Mouse (Mus musculus): ENCODE measurements around the gene Rogdi. TPM values are rescaled to one million over a fixed set of nuclear protein-coding genes. Genes with fewer than 3 reads are reported as not detected.

The Rogdi gene
- polyA plus RNA-seq, 1 experiment from 2014 or later, result 65.8 TPM

GRCm38 (mm10) chr16:4963346-4963745 lies 50.0 kb downstream of the Rogdi start:
- 35% methylated on average over 9 of the region's 9 CpGs for WGBS
- Histone ChIP-seq H3K27me3 (no peaks in the 10 kb centered on the region), H3K4me2 (peak overlapping the region; percentile 84)

GRCm38 (mm10) chr16:4960260-4960659 lies 53.1 kb downstream of the Rogdi start:
- Histone ChIP-seq H3K4me3 (no peak overlapping the region), H3K4me1 (peaks cover 20% of the 10 kb centered on the region), H3K4me2 (no peak overlapping the region), H3K27ac (no peak overlapping the region), H3K9ac (no peak overlapping the region), H3K36me3 (peaks cover 48% of the 10 kb centered on the region), H3K9me3 (no peaks in the 10 kb centered on the region), H3K27me3 (no peaks in the 10 kb centered on the region)
- 89% methylated on average over 8 of the region's 8 CpGs for WGBS
- ATAC-seq (ENCODE audit: insufficient number of reproducible peaks, insufficient read depth, low FRiP score, low TSS enrichment, low read depth), result no peak

More at GRCm38 (mm10) chr16:4963346-4963745, 50.0 kb downstream of the Rogdi start:
- H3K9ac ChIP-seq, result peak overlapping the region; percentile 94
- H3K4me3 ChIP-seq, result peak overlapping the region; percentile 95
- H3K4me1 ChIP-seq, result peaks cover 22% of the 10 kb centered on the region
- peaks cover 22% of the 10 kb centered on the region for H3K36me3 ChIP-seq
- peak overlapping the region; percentile 87; the same call in 1 of the 2 replicates for H3K27ac ChIP-seq
- H3K9me3 ChIP-seq, result no peaks in the 10 kb centered on the region
- no peak for ATAC-seq (ENCODE audit: insufficient number of reproducible peaks, insufficient read depth, low FRiP score, low TSS enrichment, low read depth)

Other genes with a start within 250 kb of the Rogdi start
- 84.5 and 91.6 TPM in 2 replicates for gene Cdip1, start 223.3 kb downstream of the Rogdi start, polyA plus RNA-seq (2015; fragmentation: Nextera tagmentation; extraction: Ambion mirVana)
- 0.44 and 0.89 TPM in 2 replicates for gene 4930562C15Rik, start 178.1 kb downstream of the Rogdi start, polyA plus RNA-seq (2015; fragmentation: Nextera tagmentation; extraction: Ambion mirVana)
- 40.2 and 41.5 TPM in 2 replicates for gene Ubald1, start 133.2 kb downstream of the Rogdi start, polyA plus RNA-seq (2015; fragmentation: Nextera tagmentation; extraction: Ambion mirVana)
- gene Mgrn1, start 127.3 kb downstream of the Rogdi start, polyA plus RNA-seq (2015; fragmentation: Nextera tagmentation; extraction: Ambion mirVana), result 87.7 and 95.2 TPM in 2 replicates
- 179 and 185 TPM in 2 replicates for gene Nudt16l1, start 74.8 kb downstream of the Rogdi start, polyA plus RNA-seq (2015; fragmentation: Nextera tagmentation; extraction: Ambion mirVana)
- 67.6 and 68.4 TPM in 2 replicates for gene Anks3, start 49.3 kb downstream of the Rogdi start, polyA plus RNA-seq (2015; fragmentation: Nextera tagmentation; extraction: Ambion mirVana)
- gene Sept12, start 15.7 kb downstream of the Rogdi start, polyA plus RNA-seq (2015; fragmentation: Nextera tagmentation; extraction: Ambion mirVana), result not detected in 2 replicates
- 5.4 and 10.0 TPM in 2 replicates for gene Smim22, start 6.3 kb downstream of the Rogdi start, polyA plus RNA-seq (2015; fragmentation: Nextera tagmentation; extraction: Ambion mirVana)
- gene Glyr1, start 36.3 kb upstream of the Rogdi start, polyA plus RNA-seq (2015; fragmentation: Nextera tagmentation; extraction: Ambion mirVana), result 139 and 143 TPM in 2 replicates
- gene Ubn1, start 36.5 kb upstream of the Rogdi start, polyA plus RNA-seq (2015; fragmentation: Nextera tagmentation; extraction: Ambion mirVana), result 20.9 and 22.9 TPM in 2 replicates
- gene Ppl, start 118.9 kb upstream of the Rogdi start, polyA plus RNA-seq (2015; fragmentation: Nextera tagmentation; extraction: Ambion mirVana), result 7.9 and 8.4 TPM in 2 replicates
- gene Sec14l5, start 133.6 kb upstream of the Rogdi start, polyA plus RNA-seq (2015; fragmentation: Nextera tagmentation; extraction: Ambion mirVana), result 0.06 and 0.14 TPM in 2 replicates
- 16.7 and 17.9 TPM in 2 replicates for gene Nagpa, start 190.5 kb upstream of the Rogdi start, polyA plus RNA-seq (2015; fragmentation: Nextera tagmentation; extraction: Ambion mirVana)
- 1.7 and 2.9 TPM in 2 replicates for gene AU021092, start 208.7 kb upstream of the Rogdi start, polyA plus RNA-seq (2015; fragmentation: Nextera tagmentation; extraction: Ambion mirVana)
- 31.2 and 38.1 TPM in 2 replicates for gene Alg1, start 220.1 kb upstream of the Rogdi start, polyA plus RNA-seq (2015; fragmentation: Nextera tagmentation; extraction: Ambion mirVana)
- gene Eef2kmt, start 242.4 kb upstream of the Rogdi start, polyA plus RNA-seq (2015; fragmentation: Nextera tagmentation; extraction: Ambion mirVana), result 17.0 and 20.3 TPM in 2 replicates

Data from embryonic facial prominence, embryonic 13.5 days (tissue).